ENCODE assay signal across 6 mouse cellular contexts in the genomic region with DNA sequence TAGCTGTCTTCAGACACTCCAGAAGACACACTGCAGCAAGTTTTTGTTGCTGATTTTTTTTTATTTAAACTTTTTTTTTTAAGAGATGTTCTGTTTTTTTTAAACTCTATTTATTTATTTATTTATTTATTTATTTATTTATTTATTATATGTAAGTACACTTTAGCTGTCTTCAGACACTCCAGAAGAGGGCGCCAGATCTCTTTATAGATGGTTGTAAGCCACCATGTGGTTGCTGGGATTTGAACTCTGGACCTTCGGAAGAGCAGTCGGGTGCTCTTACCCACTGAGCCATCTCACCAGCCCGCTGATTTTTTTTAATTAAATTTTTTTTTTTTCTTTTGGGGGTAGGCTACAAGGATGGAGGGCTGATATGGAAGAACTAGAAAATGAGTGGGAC. TPM values are rescaled to one million over a fixed set of nuclear protein-coding genes. Genes with fewer than 3 reads are reported as not detected.
"Had no signal": no experiment of that assay in that cellular context is flagged by ENCODE, and none has a peak within 500 bp of the region (broad histone marks: within the 10 kb centered on the region; RNA-seq: fewer than 3 reads in every experiment).

No protein-coding gene starts in this region.

RNA-seq across cellular contexts. Expression of gene Fbll1, which starts 43.9 kb away (rescaled TPM):
- polyA plus RNA-seq: limb, embryonic 10.5 days; liver, embryonic 12.5 days; liver, embryonic 16.5 days; macrophage; spleen, adult 2 months; stomach, embryonic 16.5 days had no signal
